Mouse (Mus musculus) left cerebral cortex, adult 9 months (tissue): ENCODE results near the gene Notch3.

Experiments
- DNase-seq, 2 experiments: peaks; one replicate each; pipeline ENCODE4 v3.0.0; 2022; ENCODE audit warnings: low spot score in 2 of 2

Gene Notch3

DNA sequence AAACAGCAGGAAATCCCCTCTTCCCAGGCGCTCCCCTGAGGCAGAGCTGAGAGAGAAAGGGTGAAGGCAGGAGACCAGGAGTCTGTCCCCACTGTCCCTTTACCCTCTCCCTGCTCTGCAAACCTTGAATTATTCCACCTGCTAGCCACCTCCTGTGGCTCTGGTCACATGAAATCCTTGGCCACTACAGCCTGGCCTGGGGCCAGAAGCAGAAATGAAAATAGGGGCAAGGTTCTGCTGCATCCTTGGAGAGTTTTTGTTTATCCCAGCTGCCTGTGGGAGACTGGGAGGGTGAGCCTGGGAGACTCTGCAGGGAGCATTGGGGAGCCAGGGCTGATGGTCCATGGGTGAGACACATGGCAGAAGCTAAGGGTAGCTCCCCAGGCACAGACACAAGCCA is 69.0 kb downstream of the Notch3 start:
- DNase-seq = no peak

DNA sequence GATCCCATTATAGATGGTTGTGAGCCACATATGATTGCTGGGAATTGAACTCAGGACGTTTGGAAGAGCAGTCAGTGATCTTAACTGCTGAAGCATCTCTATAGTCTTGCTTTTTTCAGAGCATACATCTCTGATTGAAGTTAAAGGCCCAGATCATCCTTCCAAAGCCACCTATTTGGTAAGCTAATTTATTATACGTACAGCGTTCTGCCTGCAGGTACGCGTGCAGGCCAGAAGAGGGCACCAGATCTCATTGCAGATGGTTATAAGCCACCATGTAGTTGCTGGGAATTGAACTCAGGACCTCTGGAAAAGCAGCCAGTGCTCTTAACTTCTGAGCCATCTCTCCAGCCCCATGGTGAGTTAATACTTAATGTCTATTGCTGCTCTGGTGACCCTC is 73.8 kb downstream of the Notch3 start:
- DNase-seq = no peak

DNA sequence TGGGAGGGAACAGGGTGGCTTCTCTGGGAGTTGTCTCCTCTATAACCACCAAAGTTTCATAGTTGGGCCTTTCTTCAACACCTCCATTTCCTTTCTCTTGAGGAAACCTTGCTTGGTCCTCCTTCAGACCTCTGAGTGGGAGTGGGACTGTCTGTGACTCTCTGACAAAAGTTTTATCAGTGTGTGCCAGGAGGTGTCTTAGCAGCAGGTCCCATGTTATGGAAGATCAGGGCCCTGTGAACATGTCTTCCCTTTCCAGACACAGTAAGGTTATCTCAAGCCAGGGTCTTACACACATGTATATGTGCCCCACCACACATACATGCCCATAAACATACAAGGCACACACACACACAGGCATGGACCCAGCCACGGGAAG is 74.4 kb downstream of the Notch3 start:
- DNase-seq = no peak

DNA sequence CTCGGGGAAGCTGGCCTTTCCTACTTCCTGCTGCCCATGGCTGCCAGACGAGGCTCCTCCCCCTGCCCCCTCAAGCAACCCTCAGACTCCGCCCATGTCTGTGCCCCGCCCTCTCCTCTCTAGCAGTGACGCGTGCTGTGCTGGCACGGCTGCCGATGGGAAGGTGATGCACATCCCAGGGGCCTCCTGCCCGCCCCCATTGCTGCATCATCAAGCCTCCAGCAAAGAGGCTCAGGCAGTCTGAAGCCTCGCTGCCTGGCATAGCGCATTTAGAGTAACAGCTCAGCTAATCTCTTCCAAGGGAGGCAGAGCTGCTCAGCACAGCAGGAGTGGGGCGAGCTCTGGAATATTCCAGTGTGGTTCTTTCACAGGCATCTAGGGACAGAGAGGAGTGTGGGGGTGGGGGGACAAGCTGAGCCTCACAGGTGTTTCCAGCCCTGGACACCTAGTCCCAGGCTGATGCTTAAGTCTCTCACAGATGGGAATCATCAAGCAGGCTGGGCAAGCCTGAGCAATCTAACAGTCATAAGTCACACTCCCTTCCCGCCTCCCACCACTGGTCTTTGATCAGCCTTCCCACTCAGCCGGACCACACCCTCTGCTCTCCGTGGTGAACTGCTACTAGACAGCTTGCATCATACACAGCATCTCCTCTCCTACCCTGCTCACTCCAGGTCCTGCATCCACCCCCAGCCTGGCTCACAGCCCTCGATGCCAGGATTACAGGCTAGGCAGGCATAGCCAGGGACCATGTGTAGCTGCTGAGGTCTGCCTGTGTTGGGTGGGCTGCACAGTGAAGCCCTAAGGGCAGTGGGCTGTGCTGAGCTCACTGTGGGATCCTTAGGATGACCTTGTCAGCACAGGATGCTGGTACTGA is 75.0 kb downstream of the Notch3 start:
- peak; percentile 64 to 82 for DNase-seq

DNA sequence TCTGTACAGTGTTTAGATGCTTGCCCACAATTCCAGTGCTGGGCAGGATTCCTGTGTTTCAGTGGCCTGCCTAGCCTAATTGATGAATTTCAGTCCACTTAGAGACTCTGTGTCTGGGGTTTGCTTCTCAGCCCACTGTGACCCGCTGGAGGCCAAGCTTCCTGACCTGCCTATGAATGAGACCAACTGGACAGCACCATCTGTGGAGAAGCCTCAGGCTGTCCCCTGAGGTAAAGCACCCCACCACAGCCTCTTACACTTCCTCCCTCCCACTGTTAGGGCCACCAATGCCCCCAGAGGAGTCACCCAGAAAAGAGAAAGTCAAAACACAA is 75.7 kb downstream of the Notch3 start:
- DNase-seq = no peak

DNA sequence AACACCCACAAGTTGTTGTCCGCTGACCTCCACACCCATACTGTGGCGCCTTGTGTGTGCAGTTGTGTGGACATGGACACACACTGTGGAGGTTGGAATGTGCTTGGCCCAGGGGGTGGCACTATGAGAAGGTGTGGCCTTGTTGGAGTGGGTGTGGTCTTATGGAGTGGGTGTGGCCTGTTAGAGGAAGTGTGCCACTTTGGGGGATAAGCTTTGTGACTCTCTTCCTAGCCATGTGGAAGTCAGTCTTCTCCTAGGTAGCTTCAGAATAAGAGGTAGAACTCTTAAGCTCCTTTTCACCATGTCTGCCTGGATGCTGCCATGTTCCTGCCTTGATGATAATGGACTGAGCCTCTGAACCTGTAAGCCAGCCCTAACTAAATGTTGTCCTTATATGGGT is 79.6 kb downstream of the Notch3 start:
- no peak for DNase-seq

DNA sequence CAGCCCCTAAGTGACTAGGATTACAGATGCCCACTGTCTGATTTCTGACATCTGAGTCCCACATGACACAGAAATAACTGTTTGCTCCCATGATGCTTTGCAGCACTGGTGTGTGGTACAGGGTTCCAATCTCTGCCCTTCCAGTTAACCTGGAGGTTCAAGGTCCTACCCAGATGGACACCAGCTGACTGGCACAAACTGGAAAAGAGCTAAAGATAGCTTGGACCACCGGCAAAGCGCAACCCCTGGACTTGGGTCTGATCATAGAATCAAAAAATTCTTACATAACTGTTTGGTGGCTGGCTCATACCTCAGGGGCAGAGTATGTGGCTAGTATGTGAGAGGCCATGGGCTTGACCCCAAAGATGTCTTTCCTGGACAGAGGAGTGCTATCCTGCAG is 83.3 kb downstream of the Notch3 start:
- DNase-seq = no peak

DNA sequence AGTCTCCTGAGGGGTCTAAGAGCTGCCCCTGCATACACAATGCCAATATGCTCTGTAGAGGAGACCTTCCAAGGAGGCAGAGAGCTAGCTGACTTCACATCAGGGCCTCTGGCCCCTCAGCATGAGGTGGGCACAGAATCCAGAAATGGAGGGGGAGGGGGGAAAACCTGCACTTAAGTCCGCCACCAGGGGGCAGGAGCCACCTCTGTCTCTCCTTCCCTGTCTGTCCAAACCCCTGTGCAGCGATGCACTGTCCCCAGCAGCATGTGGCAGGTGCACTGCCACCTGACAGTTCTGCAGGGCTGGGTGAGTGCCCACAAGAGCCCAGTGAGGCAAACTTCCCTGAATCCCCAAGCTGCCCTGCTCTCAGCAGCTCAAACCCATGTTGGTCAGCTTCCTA is 91.5 kb downstream of the Notch3 start:
- peak in 1 of 2 experiments; percentile 30 for DNase-seq

DNA sequence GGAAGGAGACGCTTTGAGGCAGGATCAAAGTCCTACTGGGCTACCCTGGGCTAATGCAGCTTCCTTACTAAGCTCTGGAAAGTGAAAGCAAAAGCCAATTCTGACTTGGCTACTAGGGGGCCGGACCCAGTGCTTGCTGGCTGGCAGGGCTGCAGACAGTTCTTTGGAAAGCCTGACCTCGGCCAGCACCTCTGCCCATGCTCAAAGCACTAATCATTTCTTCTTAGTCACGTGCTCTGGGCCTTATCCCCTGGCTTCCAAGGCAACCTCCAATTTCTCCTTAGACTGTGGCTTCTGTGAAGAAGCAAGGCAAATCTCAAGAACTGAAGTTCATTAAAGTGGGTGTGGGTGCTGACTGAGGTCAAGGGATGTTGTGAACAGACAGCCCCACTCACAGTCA is 92.0 kb downstream of the Notch3 start:
- no peak for DNase-seq

DNA sequence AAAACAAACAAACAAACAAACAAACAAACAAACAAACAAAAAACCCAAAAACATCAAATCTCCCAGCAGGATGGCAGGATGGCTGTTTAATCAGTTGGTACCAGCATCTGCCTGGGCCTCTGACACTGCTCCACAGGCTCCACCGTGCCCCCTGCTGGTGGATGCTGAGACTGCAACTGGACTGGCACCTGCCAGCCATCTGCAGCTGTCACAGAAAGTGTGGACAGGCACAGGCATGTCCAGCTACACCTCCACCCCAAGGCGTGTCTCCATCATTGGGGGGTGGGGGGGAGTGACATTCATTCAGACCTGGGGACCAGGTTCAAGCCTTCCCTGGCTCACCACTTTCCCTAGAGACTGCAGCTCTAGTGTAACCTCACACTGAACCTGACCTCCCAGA is 93.3 kb downstream of the Notch3 start:
- DNase-seq = peak in 1 of 2 experiments; percentile 85
